13 mouse cellular contexts compared by ENCODE assay signal in genomic region chr2:17409276-17409675, GRCm38 (mm10).
"Had no signal": no experiment of that assay in that cellular context is flagged by ENCODE, and none has a peak within 500 bp of the region (broad histone marks: within the 10 kb centered on the region; RNA-seq: fewer than 3 reads in every experiment).

No protein-coding gene starts in this region.

- H3K27ac ChIP-seq: midbrain, embryonic 13.5 days; midbrain, embryonic 15.5 days; neural tube, embryonic 12.5 days had no signal

- H3K4me2 ChIP-seq: lung, embryonic 14.5 days; midbrain, embryonic 11.5 days; midbrain, embryonic 13.5 days; midbrain, embryonic 15.5 days; neural tube, embryonic 12.5 days had no signal

- H3K36me3 ChIP-seq: midbrain, embryonic 13.5 days; midbrain, embryonic 15.5 days; neural tube, embryonic 12.5 days had no signal

- DNase-seq: lung, adult 18-20 months; lung, embryonic 14.5 days; lung, postnatal 10 days; lung, postnatal 4 days; right cerebral cortex, postnatal 14 days; thymus, adult 18-20 months; thymus, postnatal 14 days; thymus, postnatal 36 days had no signal

- H3K4me1 ChIP-seq: midbrain, embryonic 13.5 days; midbrain, embryonic 15.5 days; neural tube, embryonic 12.5 days had no signal

- ATAC-seq: midbrain, embryonic 13.5 days; midbrain, embryonic 15.5 days had no signal

- H3K9me3 ChIP-seq: megakaryocyte, embryonic 14.5 days; midbrain, embryonic 13.5 days; midbrain, embryonic 15.5 days; neural tube, embryonic 12.5 days had no signal

- H3K9ac ChIP-seq: lung, embryonic 14.5 days; midbrain, embryonic 13.5 days; midbrain, embryonic 15.5 days; neural tube, embryonic 12.5 days had no signal

- H3K27me3 ChIP-seq: megakaryocyte, embryonic 14.5 days; midbrain, embryonic 13.5 days; midbrain, embryonic 15.5 days; neural tube, embryonic 12.5 days had no signal

- H3K4me3 ChIP-seq: megakaryocyte, embryonic 14.5 days; midbrain, embryonic 13.5 days; midbrain, embryonic 15.5 days; neural tube, embryonic 12.5 days had no signal
